Mouse (Mus musculus) kidney, embryonic 15.5 days (tissue): ENCODE data around the gene Gm49383. TPM values are rescaled to one million over a fixed set of nuclear protein-coding genes. Genes with fewer than 3 reads are reported as not detected.

Experiments used
- ATAC-seq: fragments of 200-750 bp; cut with Nextera tagmentation; replicated peaks from 2 replicates; pipeline ENCODE4 v1.8.0; 2017; ENCODE audit warnings: moderate TSS enrichment; ENCODE audit not compliant: low FRiP score
- H3K27ac ChIP-seq: fragments of 300-500 bp; sonication (generic); 2 replicates; pipeline ENCODE4 v1.5.1; 2015; ENCODE audit warnings: mild to moderate bottlenecking, inconsistent platforms
- H3K27me3 ChIP-seq: fragments of 300-500 bp; sonication (generic); 2 replicates; pipeline ENCODE4 v1.6.1; 2015; ENCODE audit warnings: inconsistent platforms
- H3K36me3 ChIP-seq: fragments of 300-500 bp; sonication (generic); 2 replicates; pipeline ENCODE4 v1.6.1; 2015; ENCODE audit warnings: inconsistent platforms
- H3K4me1 ChIP-seq: fragments of 300-500 bp; sonication (generic); 2 replicates; pipeline ENCODE4 v1.6.1; 2015; ENCODE audit warnings: inconsistent platforms
- H3K4me2 ChIP-seq: fragments of 300-500 bp; sonication (generic); 2 replicates; pipeline ENCODE4 v1.6.1; 2015; ENCODE audit warnings: moderate library complexity, mild to moderate bottlenecking, inconsistent platforms
- H3K4me3 ChIP-seq: fragments of 300-500 bp; sonication (generic); replicated peaks from 2 replicates; pipeline ENCODE4 v1.5.1; 2015; ENCODE audit warnings: mild to moderate bottlenecking, inconsistent platforms
- H3K9ac ChIP-seq: fragments of 300-500 bp; sonication (generic); 2 replicates; pipeline ENCODE4 v1.6.1; 2015; ENCODE audit warnings: mild to moderate bottlenecking, inconsistent platforms
- H3K9me3 ChIP-seq: fragments of 300-500 bp; sonication (generic); replicated peaks from 2 replicates; pipeline ENCODE4 v1.6.1; 2016; ENCODE audit warnings: inconsistent platforms
- WGBS: fragments of 180-500 bp; shearing (Covaris S2); methylation state at CpG from one replicate; pipeline ENCODE4 v1.1.7; 2015; ENCODE audit warnings: mixed read lengths; 5-methylcytosine and 5-hydroxymethylcytosine counted together
- polyA plus RNA-seq: library from polyadenylated mRNA; unstranded; fragments of >200 nt; fragmentation: Nextera tagmentation; extraction: Ambion mirVana; gene quantifications from 2 replicates; pipeline ENCODE4 v1.2.1, GENCODE M21; 2015

Gene Gm49383
- polyA plus RNA-seq, 1 experiment from 2014 or later = 33.6 TPM

GRCm38 (mm10) chr12:69215000-69215785, 18.3 kb upstream of the Gm49383 start:
- Histone ChIP-seq H3K4me2 (no peak overlapping the region), H3K9me3 (no peaks in the 10 kb centered on the region), H3K9ac (no peak overlapping the region), H3K27me3 (no peaks in the 10 kb centered on the region), H3K27ac (no peak overlapping the region), H3K4me3 (no peak overlapping the region), H3K4me1 (no peaks in the 10 kb centered on the region), H3K36me3 (peaks cover 95% of the 10 kb centered on the region)
- ATAC-seq = no peak
- 92% methylated on average over 3 of the region's 3 CpGs for WGBS

GRCm38 (mm10) chr12:69214393-69214792, 17.5 kb upstream of the Gm49383 start:
- Histone ChIP-seq H3K9ac (no peak overlapping the region), H3K36me3 (peaks cover 95% of the 10 kb centered on the region), H3K27ac (no peak overlapping the region), H3K4me3 (no peak overlapping the region), H3K4me1 (no peaks in the 10 kb centered on the region), H3K27me3 (no peaks in the 10 kb centered on the region), H3K9me3 (no peaks in the 10 kb centered on the region), H3K4me2 (no peak overlapping the region)
- 93% methylated on average over 7 of the region's 7 CpGs for WGBS
- no peak for ATAC-seq

GRCm38 (mm10) chr12:69213186-69213777, 16.4 kb upstream of the Gm49383 start:
- Histone ChIP-seq H3K4me3 (no peak overlapping the region), H3K36me3 (peaks cover 93% of the 10 kb centered on the region), H3K4me1 (no peaks in the 10 kb centered on the region), H3K9me3 (no peaks in the 10 kb centered on the region), H3K27ac (no peak overlapping the region), H3K9ac (no peak overlapping the region), H3K4me2 (no peak overlapping the region), H3K27me3 (no peaks in the 10 kb centered on the region)
- WGBS = 95% methylated on average over 13 of the region's 13 CpGs
- no peak for ATAC-seq

- Histone ChIP-seq H3K4me3 (no peak overlapping the region), H3K4me2 (no peak overlapping the region), H3K9ac (no peak overlapping the region), H3K27me3 (no peaks in the 10 kb centered on the region), H3K4me1 (no peaks in the 10 kb centered on the region), H3K36me3 (peaks cover 90% of the 10 kb centered on the region), H3K9me3 (no peaks in the 10 kb centered on the region), H3K27ac (no peak overlapping the region)
- 81% methylated on average over 5 of the region's 5 CpGs for WGBS
- ATAC-seq = no peak
Observed at GRCm38 (mm10) chr12:69211057-69211456, 14.2 kb upstream of the Gm49383 start.

- H3K36me3 ChIP-seq = peaks cover 87% of the 10 kb centered on the region
- H3K4me1 ChIP-seq = no peaks in the 10 kb centered on the region
Observed at GRCm38 (mm10) chr12:69210056-69210979, 13.4 kb upstream of the Gm49383 start.

GRCm38 (mm10) chr12:69208520-69208919, 11.6 kb upstream of the Gm49383 start:
- Histone ChIP-seq H3K27ac (no peak overlapping the region), H3K9me3 (no peaks in the 10 kb centered on the region), H3K9ac (no peak overlapping the region), H3K4me1 (no peaks in the 10 kb centered on the region), H3K36me3 (peaks cover 79% of the 10 kb centered on the region), H3K4me3 (no peak overlapping the region), H3K4me2 (no peak overlapping the region), H3K27me3 (no peaks in the 10 kb centered on the region)
- WGBS = 90% methylated on average over 2 of the region's 2 CpGs
- ATAC-seq = no peak

More at GRCm38 (mm10) chr12:69210056-69210979, 13.4 kb upstream of the Gm49383 start:
- Histone ChIP-seq H3K4me2 (no peak overlapping the region), H3K9ac (no peak overlapping the region), H3K4me3 (no peak overlapping the region), H3K9me3 (no peaks in the 10 kb centered on the region), H3K27me3 (no peaks in the 10 kb centered on the region), H3K27ac (no peak overlapping the region)
- peak; percentile 60 for ATAC-seq
- WGBS = 88% methylated on average over 18 of the region's 18 CpGs

GRCm38 (mm10) chr12:69207926-69208325, 11.0 kb upstream of the Gm49383 start:
- H3K9me3 ChIP-seq = no peaks in the 10 kb centered on the region
- no peak overlapping the region for H3K4me3 ChIP-seq
- no peak overlapping the region for H3K27ac ChIP-seq
- no peaks in the 10 kb centered on the region for H3K4me1 ChIP-seq
- ATAC-seq = no peak
- no peak overlapping the region for H3K4me2 ChIP-seq
- no peaks in the 10 kb centered on the region for H3K27me3 ChIP-seq
- 91% methylated on average over 7 of the region's 7 CpGs for WGBS
- peaks cover 79% of the 10 kb centered on the region for H3K36me3 ChIP-seq
- no peak overlapping the region for H3K9ac ChIP-seq

GRCm38 (mm10) chr12:69207396-69207795, 10.5 kb upstream of the Gm49383 start:
- H3K4me3 ChIP-seq = no peak overlapping the region
- no peaks in the 10 kb centered on the region for H3K9me3 ChIP-seq
- no peak overlapping the region for H3K27ac ChIP-seq
- 97% methylated on average over 8 of the region's 8 CpGs for WGBS
- H3K36me3 ChIP-seq = peaks cover 79% of the 10 kb centered on the region
- ATAC-seq = no peak
- no peaks in the 10 kb centered on the region for H3K4me1 ChIP-seq
- H3K4me2 ChIP-seq = no peak overlapping the region
- H3K27me3 ChIP-seq = no peaks in the 10 kb centered on the region
- no peak overlapping the region for H3K9ac ChIP-seq

GRCm38 (mm10) chr12:69204052-69204833, 7.3 kb upstream of the Gm49383 start, which contains the start of gene Gm49384:
TSS of gene Gm49384 (minus strand) at chr12:69204267.
- Histone ChIP-seq H3K27ac (no peak within 1 kb of the TSS), H3K9ac (no peak within 1 kb of the TSS), H3K36me3 (peaks cover 75% of the 10 kb centered on the region), H3K9me3 (no peaks in the 10 kb centered on the region), H3K4me2 (no peak within 1 kb of the TSS), H3K4me1 (peaks cover under 1% of the 10 kb centered on the region; the same call in 1 of the 2 replicates), H3K27me3 (no peaks in the 10 kb centered on the region), H3K4me3 (no peak within 1 kb of the TSS)
- WGBS = 87% methylated on average over 16 of the region's 16 CpGs
- ATAC-seq = no peak

GRCm38 (mm10) chr12:69198985-69199384, 2.1 kb upstream of the Gm49383 start:
- Histone ChIP-seq H3K9ac (0 out of 2 replicates have a peak overlapping the region, but pooled peaks have one; percentile 1), H3K27me3 (no peaks in the 10 kb centered on the region), H3K4me2 (peak overlapping the region; percentile 92; the same call in 1 of the 2 replicates)

GRCm38 (mm10) chr12:69198164-69198535, 1.2 kb upstream of the Gm49383 start, which contains the start of gene Dnaaf2:
TSS of gene Dnaaf2 (minus strand) at chr12:69198429.
- ATAC-seq = peak; percentile 67
- peaks cover 35% of the 10 kb centered on the region for H3K36me3 ChIP-seq
- no peaks in the 10 kb centered on the region for H3K9me3 ChIP-seq
- under 1% methylated on average over 18 of the region's 18 CpGs for WGBS
- no peaks in the 10 kb centered on the region for H3K27me3 ChIP-seq
- H3K27ac ChIP-seq = peak within 1 kb of the TSS; percentile 94
- peaks cover 22% of the 10 kb centered on the region for H3K4me1 ChIP-seq
- H3K4me2 ChIP-seq = peak within 1 kb of the TSS; percentile 92
- peak within 1 kb of the TSS; percentile 80 for H3K9ac ChIP-seq
- H3K4me3 ChIP-seq = peak within 1 kb of the TSS; percentile 94

More at GRCm38 (mm10) chr12:69198985-69199384, 2.1 kb upstream of the Gm49383 start:
- Histone ChIP-seq H3K4me1 (peaks cover 22% of the 10 kb centered on the region), H3K36me3 (peaks cover 41% of the 10 kb centered on the region), H3K4me3 (no peak overlapping the region; the same call in none of the 2 replicates), H3K9me3 (no peaks in the 10 kb centered on the region), H3K27ac (no peak overlapping the region)
- no peak for ATAC-seq
